Mouse (Mus musculus) kidney, adult 8-10 months (tissue): ENCODE measurements at regions not wholly inside any gene's neighbourhood (a gene's known extent, or its start where the extent isn't known, plus 50 kb on each side); places are given as distances from the start of the nearest gene placed in this dataset.

ENCODE experiments used
- DNase-seq, 2 experiments: peaks; one replicate each; pipeline ENCODE4 v3.0.0; 2022

- no peak for DNase-seq
Measured at GRCm38 (mm10) chr14:98505321-98505720, 335.8 kb upstream of the Dach1 start.

- no peak for DNase-seq
Measured at GRCm38 (mm10) chr14:98477416-98477815, 307.9 kb upstream of the Dach1 start.

GRCm38 (mm10) chr14:98471803-98472509, 302.4 kb upstream of the Dach1 start:
- no peak for DNase-seq

- no peak for DNase-seq
Measured at GRCm38 (mm10) chr14:98454461-98454860, 284.9 kb upstream of the Dach1 start.

- no peak for DNase-seq
Measured at GRCm38 (mm10) chr14:98452191-98452590, 282.6 kb upstream of the Dach1 start.

- DNase-seq = no peak
Measured at GRCm38 (mm10) chr14:98449568-98449967, 280.0 kb upstream of the Dach1 start.

- no peak for DNase-seq
Measured at GRCm38 (mm10) chr14:98442411-98442810, 272.8 kb upstream of the Dach1 start.

- DNase-seq = no peak
Measured at GRCm38 (mm10) chr14:98441954-98442353, 272.4 kb upstream of the Dach1 start.

GRCm38 (mm10) chr14:98431959-98432358, 262.4 kb upstream of the Dach1 start:
- DNase-seq = no peak

GRCm38 (mm10) chr14:98417719-98418118, 248.2 kb upstream of the Dach1 start:
- DNase-seq = no peak

GRCm38 (mm10) chr14:98414201-98414600, 244.6 kb upstream of the Dach1 start:
- no peak for DNase-seq

GRCm38 (mm10) chr14:98405936-98406635, 236.5 kb upstream of the Dach1 start:
- DNase-seq = peak in 1 of 2 experiments; percentile 6

GRCm38 (mm10) chr14:98404026-98404425, 234.5 kb upstream of the Dach1 start:
- DNase-seq = no peak

- no peak for DNase-seq
Measured at GRCm38 (mm10) chr14:98387871-98388270, 218.3 kb upstream of the Dach1 start.
